Mouse (Mus musculus) forebrain, embryonic 12.5 days (tissue): ENCODE measurements at regions not wholly inside any gene's neighbourhood (a gene's known extent, or its start where the extent isn't known, plus 50 kb on each side); places are given as distances from the start of the nearest gene placed in this dataset.

ENCODE experiments used
- ATAC-seq: fragments of 200-750 bp; cut with Nextera tagmentation; 2 replicates; pipeline ENCODE4 v1.8.0; 2017; ENCODE audit warnings: moderate TSS enrichment; ENCODE audit not compliant: low FRiP score
- H3K27ac ChIP-seq: fragments of 300-500 bp; sonication (generic); 2 replicates; pipeline ENCODE4 v1.5.1; 2016; ENCODE audit warnings: mild to moderate bottlenecking
- H3K27me3 ChIP-seq: fragments of 300-500 bp; sonication (generic); 2 replicates; pipeline ENCODE4 v1.6.1; 2016; ENCODE audit warnings: mild to moderate bottlenecking
- H3K36me3 ChIP-seq: fragments of 300-500 bp; sonication (generic); replicated peaks from 2 replicates; pipeline ENCODE4 v1.6.1; 2016; ENCODE audit warnings: mild to moderate bottlenecking
- H3K4me1 ChIP-seq: fragments of 300-500 bp; sonication (generic); 2 replicates; pipeline ENCODE4 v1.6.1; 2016
- H3K4me2 ChIP-seq: fragments of 300-500 bp; sonication (generic); 2 replicates; pipeline ENCODE4 v1.6.1; 2016; ENCODE audit warnings: mild to moderate bottlenecking, moderate library complexity
- H3K4me3 ChIP-seq: fragments of 300-500 bp; sonication (generic); replicated peaks from 2 replicates; pipeline ENCODE4 v1.5.1; 2016; ENCODE audit warnings: mild to moderate bottlenecking
- H3K9ac ChIP-seq: fragments of 300-500 bp; sonication (generic); 2 replicates; pipeline ENCODE4 v1.6.1; 2016; ENCODE audit warnings: mild to moderate bottlenecking
- H3K9me3 ChIP-seq: fragments of 300-500 bp; sonication (generic); 2 replicates; pipeline ENCODE4 v1.6.1; 2016
- WGBS: fragments of 180-500 bp; shearing (Covaris S2); methylation state at CpG from one replicate; pipeline ENCODE4 v1.1.7; 2016; 5-methylcytosine and 5-hydroxymethylcytosine counted together

GRCm38 (mm10) chr3:143706679-143707078 lies 498.3 kb downstream of the Lmo4 start:
- peaks cover under 1% of the 10 kb centered on the region; the same call in 1 of the 2 replicates for H3K27me3 ChIP-seq
- H3K27ac ChIP-seq: no peak overlapping the region
- WGBS: 89% methylated on average over 1 of the region's 1 CpGs
- ATAC-seq: no peak
- H3K36me3 ChIP-seq: no peaks in the 10 kb centered on the region
- H3K4me1 ChIP-seq: 0 out of 2 replicates have a peak, but pooled peaks cover 3% of the 10 kb centered on the region
- H3K4me3 ChIP-seq: no peak overlapping the region
- no peak overlapping the region for H3K9ac ChIP-seq
- no peak overlapping the region for H3K4me2 ChIP-seq
- no peaks in the 10 kb centered on the region for H3K9me3 ChIP-seq

GRCm38 (mm10) chr3:143694817-143695216 lies 510.2 kb downstream of the Lmo4 start:
- Histone ChIP-seq H3K4me2 (no peak overlapping the region), H3K27me3 (no peaks in the 10 kb centered on the region), H3K27ac (no peak overlapping the region), H3K9me3 (no peaks in the 10 kb centered on the region), H3K36me3 (no peaks in the 10 kb centered on the region), H3K4me3 (no peak overlapping the region), H3K4me1 (no peaks in the 10 kb centered on the region), H3K9ac (no peak overlapping the region)
- no peak for ATAC-seq
- 88% methylated on average over 3 of the region's 3 CpGs for WGBS

GRCm38 (mm10) chr3:143685742-143686141 lies 519.3 kb downstream of the Lmo4 start:
- Histone ChIP-seq H3K27me3 (no peaks in the 10 kb centered on the region), H3K27ac (no peak overlapping the region), H3K4me2 (no peak overlapping the region), H3K4me3 (no peak overlapping the region), H3K36me3 (no peaks in the 10 kb centered on the region), H3K9ac (no peak overlapping the region), H3K9me3 (no peaks in the 10 kb centered on the region), H3K4me1 (no peaks in the 10 kb centered on the region)
- WGBS: 88% methylated on average over 2 of the region's 2 CpGs
- ATAC-seq: no peak

GRCm38 (mm10) chr3:143678186-143678585 lies 526.8 kb downstream of the Lmo4 start:
- H3K9ac ChIP-seq: no peak overlapping the region
- H3K4me2 ChIP-seq: no peak overlapping the region
- no peaks in the 10 kb centered on the region for H3K36me3 ChIP-seq
- no peak for ATAC-seq
- H3K9me3 ChIP-seq: no peaks in the 10 kb centered on the region
- H3K4me3 ChIP-seq: no peak overlapping the region
- H3K27ac ChIP-seq: no peak overlapping the region
- H3K4me1 ChIP-seq: no peaks in the 10 kb centered on the region
- H3K27me3 ChIP-seq: no peaks in the 10 kb centered on the region
- WGBS: 96% methylated on average over 3 of the region's 3 CpGs

GRCm38 (mm10) chr3:143674855-143675254 lies 530.2 kb downstream of the Lmo4 start:
- H3K36me3 ChIP-seq: no peaks in the 10 kb centered on the region
- no peaks in the 10 kb centered on the region for H3K4me1 ChIP-seq
- no peak overlapping the region for H3K4me2 ChIP-seq
- 90% methylated on average over 3 of the region's 3 CpGs for WGBS
- H3K4me3 ChIP-seq: no peak overlapping the region
- no peaks in the 10 kb centered on the region for H3K9me3 ChIP-seq
- H3K27ac ChIP-seq: no peak overlapping the region
- no peaks in the 10 kb centered on the region for H3K27me3 ChIP-seq
- no peak overlapping the region for H3K9ac ChIP-seq
- ATAC-seq: no peak

- no peak overlapping the region for H3K27ac ChIP-seq
- no peak overlapping the region for H3K4me2 ChIP-seq
- H3K27me3 ChIP-seq: no peaks in the 10 kb centered on the region
- no peak for ATAC-seq
- WGBS: 92% methylated on average over 7 of the region's 7 CpGs
- H3K36me3 ChIP-seq: no peaks in the 10 kb centered on the region
- H3K9ac ChIP-seq: no peak overlapping the region
- H3K9me3 ChIP-seq: no peaks in the 10 kb centered on the region
- H3K4me3 ChIP-seq: no peak overlapping the region
- no peaks in the 10 kb centered on the region for H3K4me1 ChIP-seq
Measured at GRCm38 (mm10) chr3:143674446-143674845, 530.6 kb downstream of the Lmo4 start.

- Histone ChIP-seq H3K9me3 (no peaks in the 10 kb centered on the region), H3K9ac (no peak overlapping the region), H3K27me3 (no peaks in the 10 kb centered on the region), H3K4me1 (no peaks in the 10 kb centered on the region), H3K4me3 (no peak overlapping the region), H3K36me3 (no peaks in the 10 kb centered on the region), H3K4me2 (no peak overlapping the region), H3K27ac (no peak overlapping the region)
- 85% methylated on average over 5 of the region's 5 CpGs for WGBS
- no peak for ATAC-seq
Measured at GRCm38 (mm10) chr3:143662041-143662685, 542.9 kb downstream of the Lmo4 start.

GRCm38 (mm10) chr3:143659421-143659978 lies 545.5 kb downstream of the Lmo4 start:
- H3K27ac ChIP-seq: no peak overlapping the region
- WGBS: 87% methylated on average over 8 of the region's 8 CpGs
- H3K4me2 ChIP-seq: no peak overlapping the region
- H3K4me1 ChIP-seq: no peaks in the 10 kb centered on the region
- no peak overlapping the region for H3K9ac ChIP-seq
- ATAC-seq: no peak
- no peaks in the 10 kb centered on the region for H3K36me3 ChIP-seq
- H3K4me3 ChIP-seq: no peak overlapping the region
- H3K9me3 ChIP-seq: no peaks in the 10 kb centered on the region
- H3K27me3 ChIP-seq: no peaks in the 10 kb centered on the region

- Histone ChIP-seq H3K4me2 (no peak overlapping the region), H3K36me3 (no peaks in the 10 kb centered on the region)
- 89% methylated on average over 2 of the region's 2 CpGs for WGBS
Measured at GRCm38 (mm10) chr3:143647237-143647636, 557.8 kb downstream of the Lmo4 start.

GRCm38 (mm10) chr3:143646836-143647235 lies 558.2 kb downstream of the Lmo4 start:
- ATAC-seq: no peak
- Histone ChIP-seq H3K27me3 (no peaks in the 10 kb centered on the region), H3K27ac (no peak overlapping the region)

More at GRCm38 (mm10) chr3:143647237-143647636, 557.8 kb downstream of the Lmo4 start:
- Histone ChIP-seq H3K9ac (no peak overlapping the region), H3K27ac (no peak overlapping the region), H3K27me3 (no peaks in the 10 kb centered on the region), H3K4me1 (no peaks in the 10 kb centered on the region), H3K9me3 (no peaks in the 10 kb centered on the region), H3K4me3 (no peak overlapping the region)
- no peak for ATAC-seq

GRCm38 (mm10) chr3:143633036-143633435 lies 572.0 kb downstream of the Lmo4 start:
- no peaks in the 10 kb centered on the region for H3K36me3 ChIP-seq
- H3K27me3 ChIP-seq: no peaks in the 10 kb centered on the region
- no peaks in the 10 kb centered on the region for H3K9me3 ChIP-seq
- H3K4me1 ChIP-seq: no peaks in the 10 kb centered on the region
- no peak overlapping the region for H3K9ac ChIP-seq
- no peak overlapping the region for H3K27ac ChIP-seq
- no peak overlapping the region for H3K4me3 ChIP-seq
- WGBS: 86% methylated on average over 2 of the region's 2 CpGs
- ATAC-seq: no peak
- H3K4me2 ChIP-seq: no peak overlapping the region

More at GRCm38 (mm10) chr3:143646836-143647235, 558.2 kb downstream of the Lmo4 start:
- 66% methylated on average over 7 of the region's 7 CpGs for WGBS
- no peaks in the 10 kb centered on the region for H3K36me3 ChIP-seq
- H3K4me2 ChIP-seq: no peak overlapping the region
- H3K9ac ChIP-seq: no peak overlapping the region
- H3K4me3 ChIP-seq: no peak overlapping the region
- no peaks in the 10 kb centered on the region for H3K4me1 ChIP-seq
- H3K9me3 ChIP-seq: no peaks in the 10 kb centered on the region

- Histone ChIP-seq H3K27me3 (no peaks in the 10 kb centered on the region), H3K36me3 (no peaks in the 10 kb centered on the region), H3K4me1 (no peaks in the 10 kb centered on the region), H3K9me3 (no peaks in the 10 kb centered on the region), H3K4me3 (no peak overlapping the region), H3K9ac (no peak overlapping the region), H3K27ac (no peak overlapping the region), H3K4me2 (no peak overlapping the region)
- ATAC-seq: no peak
- 72% methylated on average over 10 of the region's 10 CpGs for WGBS
Measured at GRCm38 (mm10) chr3:143631183-143631582, 573.8 kb downstream of the Lmo4 start.

GRCm38 (mm10) chr3:143624906-143625305 lies 580.1 kb downstream of the Lmo4 start:
- Histone ChIP-seq H3K27ac (no peak overlapping the region), H3K4me3 (no peak overlapping the region), H3K9ac (no peak overlapping the region), H3K4me1 (no peaks in the 10 kb centered on the region), H3K36me3 (no peaks in the 10 kb centered on the region), H3K27me3 (no peaks in the 10 kb centered on the region), H3K9me3 (no peaks in the 10 kb centered on the region), H3K4me2 (no peak overlapping the region)
- WGBS: 88% methylated on average over 3 of the region's 3 CpGs
- no peak for ATAC-seq
